Mouse (Mus musculus): ENCODE measurements around the gene Srsf11. TPM values are rescaled to one million over a fixed set of nuclear protein-coding genes. Genes with fewer than 3 reads are reported as not detected.

The Srsf11 gene
- polyA plus RNA-seq, 1 experiment from 2014 or later = 286 TPM

GRCm38 (mm10) chr3:158040755-158041154 lies 4.3 kb upstream of the Srsf11 start:
- WGBS = 71% methylated on average over 2 of the region's 2 CpGs
- no peak overlapping the region for H3K9ac ChIP-seq
- no peaks in the 10 kb centered on the region for H3K36me3 ChIP-seq
- peaks cover 8% of the 10 kb centered on the region for H3K4me1 ChIP-seq
- ATAC-seq (replicated peaks; ENCODE audit: low FRiP score) = no peak
- no peaks in the 10 kb centered on the region for H3K27me3 ChIP-seq
- H3K27ac ChIP-seq = no peak overlapping the region
- H3K4me2 ChIP-seq = no peak overlapping the region
- H3K4me3 ChIP-seq (replicated peaks) = no peak overlapping the region
- no peaks in the 10 kb centered on the region for H3K9me3 ChIP-seq (replicated peaks)

GRCm38 (mm10) chr3:158038106-158038505 lies 1.7 kb upstream of the Srsf11 start:
- Histone ChIP-seq H3K9me3 (replicated peaks) (no peaks in the 10 kb centered on the region), H3K4me3 (replicated peaks) (no peak overlapping the region), H3K27me3 (no peaks in the 10 kb centered on the region), H3K4me2 (no peak overlapping the region), H3K9ac (no peak overlapping the region), H3K27ac (no peak overlapping the region), H3K4me1 (peaks cover 20% of the 10 kb centered on the region), H3K36me3 (peaks cover 7% of the 10 kb centered on the region; the same call in 1 of the 2 replicates)
- WGBS = 89% methylated on average over 2 of the region's 3 CpGs
- ATAC-seq (replicated peaks; ENCODE audit: low FRiP score) = no peak

GRCm38 (mm10) chr3:158035866-158036265 lies 573 bp downstream of the Srsf11 start:
- peak overlapping the region; percentile 91 for H3K9ac ChIP-seq
- no peak for ATAC-seq (replicated peaks; ENCODE audit: low FRiP score)
- no peaks in the 10 kb centered on the region for H3K27me3 ChIP-seq

GRCm38 (mm10) chr3:158032106-158032505 lies 4.3 kb downstream of the Srsf11 start:
- Histone ChIP-seq H3K27ac (peak overlapping the region; percentile 99), H3K36me3 (peaks cover 9% of the 10 kb centered on the region), H3K4me3 (replicated peaks) (peak overlapping the region; percentile 96), H3K27me3 (no peaks in the 10 kb centered on the region), H3K9me3 (replicated peaks) (no peaks in the 10 kb centered on the region), H3K9ac (peak overlapping the region; percentile 97), H3K4me2 (peak overlapping the region; percentile 76), H3K4me1 (peaks cover 16% of the 10 kb centered on the region)
- WGBS = 10% methylated on average over 4 of the region's 4 CpGs
- ATAC-seq (replicated peaks; ENCODE audit: low FRiP score) = no peak

More at GRCm38 (mm10) chr3:158035866-158036265, 573 bp downstream of the Srsf11 start:
- H3K4me3 ChIP-seq (replicated peaks) = peak overlapping the region; percentile 89
- H3K4me1 ChIP-seq = peaks cover 23% of the 10 kb centered on the region
- H3K27ac ChIP-seq = peak overlapping the region; percentile 92
- H3K4me2 ChIP-seq = peak overlapping the region; percentile 64
- H3K9me3 ChIP-seq (replicated peaks) = no peaks in the 10 kb centered on the region
- H3K36me3 ChIP-seq = peaks cover 7% of the 10 kb centered on the region; the same call in 1 of the 2 replicates
- WGBS = 1% methylated on average over 11 of the region's 11 CpGs

GRCm38 (mm10) chr3:158031371-158031925 lies 5.0 kb downstream of the Srsf11 start:
- Histone ChIP-seq H3K27ac (peak overlapping the region; percentile 99), H3K36me3 (peaks cover 15% of the 10 kb centered on the region), H3K4me3 (replicated peaks) (peak overlapping the region; percentile 96), H3K4me2 (peak overlapping the region; percentile 76), H3K9me3 (replicated peaks) (no peaks in the 10 kb centered on the region), H3K4me1 (peaks cover 16% of the 10 kb centered on the region), H3K27me3 (no peaks in the 10 kb centered on the region), H3K9ac (peak overlapping the region; percentile 97)
- peak; percentile 94 for ATAC-seq (replicated peaks; ENCODE audit: low FRiP score)
- 0% methylated on average over 61 of the region's 61 CpGs for WGBS

- no peak overlapping the region for H3K27ac ChIP-seq
- no peak overlapping the region for H3K9ac ChIP-seq
- no peak overlapping the region for H3K4me3 ChIP-seq (replicated peaks)
- no peaks in the 10 kb centered on the region for H3K27me3 ChIP-seq
- H3K4me2 ChIP-seq = no peak overlapping the region
- WGBS = 40% methylated on average over 1 of the region's 1 CpGs
- H3K9me3 ChIP-seq (replicated peaks) = no peaks in the 10 kb centered on the region
- no peaks in the 10 kb centered on the region for H3K4me1 ChIP-seq
- H3K36me3 ChIP-seq = peaks cover 84% of the 10 kb centered on the region
- 0 out of 2 replicates have a peak, but pooled peaks have one; percentile 37 for ATAC-seq (replicated peaks; ENCODE audit: low FRiP score)
These were observed 26.6 kb downstream of the Srsf11 start for GRCm38 (mm10) chr3:158009762-158010320.

GRCm38 (mm10) chr3:158008647-158009046 lies 27.8 kb downstream of the Srsf11 start:
- Histone ChIP-seq H3K36me3 (peaks cover 83% of the 10 kb centered on the region), H3K4me2 (no peak overlapping the region), H3K4me1 (no peaks in the 10 kb centered on the region), H3K9ac (no peak overlapping the region), H3K9me3 (replicated peaks) (no peaks in the 10 kb centered on the region), H3K4me3 (replicated peaks) (no peak overlapping the region), H3K27ac (no peak overlapping the region), H3K27me3 (no peaks in the 10 kb centered on the region)
- 64% methylated on average over 1 of the region's 1 CpGs for WGBS
- no peak for ATAC-seq (replicated peaks; ENCODE audit: low FRiP score)

- WGBS = 37% methylated on average over 1 of the region's 1 CpGs
- no peaks in the 10 kb centered on the region for H3K9me3 ChIP-seq (replicated peaks)
- no peak for ATAC-seq (replicated peaks; ENCODE audit: low FRiP score)
These were observed 37.6 kb downstream of the Srsf11 start for GRCm38 (mm10) chr3:157998742-157999369.

GRCm38 (mm10) chr3:157995726-157996125 lies 40.7 kb downstream of the Srsf11 start:
- Histone ChIP-seq H3K9ac (no peak overlapping the region), H3K36me3 (peaks cover 44% of the 10 kb centered on the region), H3K27ac (no peak overlapping the region), H3K27me3 (no peaks in the 10 kb centered on the region), H3K9me3 (replicated peaks) (no peaks in the 10 kb centered on the region), H3K4me3 (replicated peaks) (no peak overlapping the region), H3K4me2 (no peak overlapping the region), H3K4me1 (no peaks in the 10 kb centered on the region)
- ATAC-seq (replicated peaks; ENCODE audit: low FRiP score) = no peak
- WGBS = 86% methylated on average over 2 of the region's 2 CpGs

More at GRCm38 (mm10) chr3:157998742-157999369, 37.6 kb downstream of the Srsf11 start:
- Histone ChIP-seq H3K4me3 (replicated peaks) (no peak overlapping the region), H3K36me3 (peaks cover 53% of the 10 kb centered on the region), H3K4me2 (no peak overlapping the region), H3K4me1 (no peaks in the 10 kb centered on the region), H3K9ac (no peak overlapping the region), H3K27ac (no peak overlapping the region), H3K27me3 (no peaks in the 10 kb centered on the region)

GRCm38 (mm10) chr3:157993322-157993721 lies 43.1 kb downstream of the Srsf11 start:
- no peak overlapping the region for H3K27ac ChIP-seq
- no peaks in the 10 kb centered on the region for H3K9me3 ChIP-seq (replicated peaks)
- ATAC-seq (replicated peaks; ENCODE audit: low FRiP score) = peak; percentile 49; the same call in 1 of the 2 replicates
- no peak overlapping the region for H3K4me3 ChIP-seq (replicated peaks)
- no peak overlapping the region for H3K9ac ChIP-seq
- H3K27me3 ChIP-seq = no peaks in the 10 kb centered on the region
- H3K4me2 ChIP-seq = no peak overlapping the region
- peaks cover 56% of the 10 kb centered on the region for H3K36me3 ChIP-seq
- no peaks in the 10 kb centered on the region for H3K4me1 ChIP-seq

- no peaks in the 10 kb centered on the region for H3K4me1 ChIP-seq
- no peaks in the 10 kb centered on the region for H3K9me3 ChIP-seq (replicated peaks)
- H3K4me2 ChIP-seq = no peak overlapping the region
- H3K9ac ChIP-seq = no peak overlapping the region
- H3K27me3 ChIP-seq = no peaks in the 10 kb centered on the region
- H3K4me3 ChIP-seq (replicated peaks) = no peak overlapping the region
- peaks cover 32% of the 10 kb centered on the region for H3K36me3 ChIP-seq
- peak; percentile 64; the same call in 1 of the 2 replicates for ATAC-seq (replicated peaks; ENCODE audit: low FRiP score)
- no peak overlapping the region for H3K27ac ChIP-seq
These were observed 56.8 kb downstream of the Srsf11 start for GRCm38 (mm10) chr3:157979619-157980018.

- no peak overlapping the region for H3K9ac ChIP-seq
- peaks cover 23% of the 10 kb centered on the region for H3K36me3 ChIP-seq
- H3K4me2 ChIP-seq = no peak overlapping the region
- no peaks in the 10 kb centered on the region for H3K9me3 ChIP-seq (replicated peaks)
- H3K27me3 ChIP-seq = no peaks in the 10 kb centered on the region
- no peak overlapping the region for H3K27ac ChIP-seq
- H3K4me3 ChIP-seq (replicated peaks) = no peak overlapping the region
- ATAC-seq (replicated peaks; ENCODE audit: low FRiP score) = no peak
- 99% methylated on average over 2 of the region's 2 CpGs for WGBS
- H3K4me1 ChIP-seq = no peaks in the 10 kb centered on the region
These were observed 63.2 kb downstream of the Srsf11 start for GRCm38 (mm10) chr3:157973236-157973635.

Data from kidney, embryonic 15.5 days (tissue).